Mouse (Mus musculus): ENCODE results near the gene Il1rn. TPM values are rescaled to one million over a fixed set of nuclear protein-coding genes. Genes with fewer than 3 reads are reported as not detected.

Gene Il1rn
- polyA plus RNA-seq, 1 experiment from 2014 or later: 113 TPM

DNA sequence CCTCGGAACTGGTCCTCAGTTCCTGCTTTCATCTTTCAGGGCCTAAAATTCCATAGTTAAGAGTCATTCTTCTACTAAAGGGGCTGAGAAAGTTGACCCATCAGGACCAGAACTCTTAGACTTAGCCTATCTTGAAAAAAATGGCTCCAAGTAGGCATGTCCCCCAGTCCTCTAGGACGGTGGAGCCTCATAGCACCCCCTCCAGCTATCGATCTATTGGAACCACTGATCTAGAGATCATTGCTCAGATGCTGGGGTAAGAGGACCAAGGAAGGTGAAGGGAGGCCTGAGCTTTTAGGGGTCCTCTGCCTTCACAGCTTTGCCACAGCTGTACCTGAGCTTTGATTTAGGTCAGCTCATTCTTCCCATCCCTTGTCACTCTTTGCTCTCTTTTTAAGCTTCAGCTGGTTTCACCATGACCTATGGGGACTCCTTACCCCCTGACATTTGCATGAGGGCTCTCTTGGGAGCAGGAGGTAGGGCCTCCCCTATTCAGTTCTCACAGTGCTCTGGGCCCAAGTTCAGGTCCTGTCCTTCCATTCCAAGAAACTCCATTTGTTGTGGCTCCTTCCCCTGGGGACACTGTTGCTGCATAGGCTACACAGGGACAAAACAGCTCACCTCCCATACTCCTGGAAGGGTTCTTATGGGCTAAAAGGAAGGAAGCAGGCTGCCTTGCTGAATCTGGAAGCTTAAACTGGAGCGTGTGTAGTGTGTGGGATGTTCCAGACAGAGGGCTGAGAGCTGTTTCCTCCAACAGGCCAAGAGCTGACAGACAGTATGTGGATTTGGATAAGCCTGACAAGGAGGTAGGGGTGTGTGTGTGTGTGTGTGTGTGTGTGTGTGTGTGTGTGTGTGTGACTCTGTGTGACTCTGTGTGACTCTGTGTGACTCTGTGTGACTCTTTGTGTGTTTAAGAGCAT, 51.0 kb downstream of the Il1rn start:
- H3K36me3 ChIP-seq (ENCODE audit: inconsistent target): peaks cover 5% of the 10 kb centered on the region; the same call in 1 of the 2 replicates
- H3K79me2 ChIP-seq (ENCODE audit: inconsistent target): peaks cover 72% of the 10 kb centered on the region
- WGBS (ENCODE audit: missing documents): 4% methylated on average over 4 of the region's 4 CpGs
- peak overlapping the region; percentile 90 for H3K4me3 ChIP-seq (ENCODE audit: inconsistent target)
- H3K27ac ChIP-seq: peak overlapping the region; percentile 92

DNA sequence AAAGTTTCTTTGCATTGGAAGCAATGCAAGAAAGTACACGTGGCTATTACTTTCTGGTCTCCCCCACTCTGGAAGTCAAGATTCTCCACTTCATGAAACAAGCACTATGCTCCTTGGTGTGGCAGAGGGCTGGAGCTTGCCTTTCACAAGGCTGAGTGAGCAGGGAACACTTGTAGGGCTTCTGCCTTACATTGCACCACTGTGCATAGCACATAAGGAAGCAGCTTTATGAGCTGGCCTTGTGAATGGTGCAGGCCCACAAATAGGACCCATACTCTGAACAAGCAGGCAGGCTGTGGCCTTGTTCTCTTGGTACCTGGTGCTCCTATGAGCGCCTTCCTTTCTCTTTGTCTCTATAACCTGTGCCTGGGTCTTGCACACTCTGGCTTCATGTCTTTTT, 56.6 kb downstream of the Il1rn start:
- 85% methylated on average over 2 of the region's 2 CpGs for WGBS (ENCODE audit: missing documents)
- peaks cover 88% of the 10 kb centered on the region for H3K79me2 ChIP-seq (ENCODE audit: inconsistent target)
- no peak overlapping the region for H3K27ac ChIP-seq
- peaks cover 48% of the 10 kb centered on the region for H3K36me3 ChIP-seq (ENCODE audit: inconsistent target)
- H3K4me3 ChIP-seq (ENCODE audit: inconsistent target): no peak overlapping the region

DNA sequence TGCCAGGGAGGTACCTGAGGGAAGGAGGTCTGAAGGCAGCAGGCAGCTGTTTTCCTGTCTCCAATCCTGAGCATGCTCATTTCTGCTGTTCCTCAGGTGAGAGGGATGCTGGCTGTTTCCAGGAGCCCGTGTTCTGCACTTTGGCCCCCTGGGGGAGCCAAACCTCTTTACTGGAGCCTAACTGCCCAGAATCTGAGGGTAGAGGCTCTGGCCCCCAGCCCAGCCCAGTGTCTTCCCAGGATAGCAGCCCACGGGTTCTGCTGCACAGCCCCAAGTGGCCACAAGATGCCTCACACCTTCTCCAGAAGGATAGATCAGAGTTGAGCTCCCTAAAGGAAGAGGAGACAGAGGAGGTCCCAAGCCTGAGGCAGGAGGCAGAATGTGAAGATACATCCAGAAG, 60.5 kb downstream of the Il1rn start:
- Histone ChIP-seq H3K27ac (no peak overlapping the region), H3K4me3 (ENCODE audit: inconsistent target) (no peak overlapping the region), H3K36me3 (ENCODE audit: inconsistent target) (peaks cover 82% of the 10 kb centered on the region), H3K79me2 (ENCODE audit: inconsistent target) (peaks cover 50% of the 10 kb centered on the region)
- 55% methylated on average over 2 of the region's 2 CpGs for WGBS (ENCODE audit: missing documents)

DNA sequence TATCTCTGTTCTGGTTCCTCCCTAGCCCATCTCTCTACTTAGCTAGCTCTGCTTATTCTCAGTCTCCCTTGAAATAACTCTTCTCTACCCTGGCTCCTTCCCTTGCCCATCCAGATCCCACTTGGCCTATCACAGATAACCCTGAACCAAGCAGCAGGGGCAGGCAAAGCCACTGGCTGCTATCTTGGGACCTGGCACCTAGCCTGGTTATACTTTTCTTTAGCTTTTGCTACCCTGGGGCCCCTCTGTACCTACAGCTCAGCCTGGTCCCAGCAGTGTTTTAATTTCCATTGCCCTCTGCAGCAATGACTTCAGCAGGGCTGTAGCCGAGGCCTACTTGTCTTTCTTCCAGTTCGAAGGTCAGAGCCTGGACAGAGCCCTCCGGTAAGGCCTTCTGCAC, 64.1 kb downstream of the Il1rn start:
- H3K79me2 ChIP-seq (ENCODE audit: inconsistent target): peaks cover 14% of the 10 kb centered on the region; the same call in 1 of the 2 replicates
- no peak overlapping the region for H3K27ac ChIP-seq
- 91% methylated on average over 3 of the region's 3 CpGs for WGBS (ENCODE audit: missing documents)
- peaks cover 92% of the 10 kb centered on the region for H3K36me3 ChIP-seq (ENCODE audit: inconsistent target)
- no peak overlapping the region for H3K4me3 ChIP-seq (ENCODE audit: inconsistent target)

Other genes starting within 250 kb of the Il1rn start
- not detected in 3 replicates for gene Tbpl2, start 240.3 kb upstream of the Il1rn start, polyA plus RNA-seq (2018)
- not detected in 3 replicates for gene Il1f8, start 183.7 kb upstream of the Il1rn start, polyA plus RNA-seq (2018)
- 0.20 to 0.42 TPM in 2 of 3 replicates, not detected in the other for gene Il1f9, start 150.4 kb upstream of the Il1rn start, polyA plus RNA-seq (2018)
- not detected in 3 replicates for gene Il1f6, start 121.4 kb upstream of the Il1rn start, polyA plus RNA-seq (2018)
- gene Il1f5, start 59.9 kb upstream of the Il1rn start, polyA plus RNA-seq (2018): not detected in 3 replicates
- not detected in 3 replicates for gene Il1f10, start 45.7 kb upstream of the Il1rn start, polyA plus RNA-seq (2018)
- 26.6 to 56.4 TPM (median 37.3 TPM) in 3 replicates for gene Psd4, start 30.7 kb downstream of the Il1rn start, polyA plus RNA-seq (2018)
- gene Pax8, start 138.7 kb downstream of the Il1rn start, polyA plus RNA-seq (2018): not detected in 3 replicates

Data from macrophage (primary cell).